ENCODE assay signal across 14 mouse cellular contexts in genomic region chr9:61489983-61490382, GRCm38 (mm10).
"Had no signal": no experiment of that assay in that cellular context is flagged by ENCODE, and none has a peak within 500 bp of the region (broad histone marks: within the 10 kb centered on the region; RNA-seq: fewer than 3 reads in every experiment).

No protein-coding gene starts in this region.

- ATAC-seq: midbrain, embryonic 15.5 days had no signal

- DNase-seq: kidney, adult 18-20 months; kidney, adult 9 months; kidney, postnatal 36 days; left cerebral cortex, postnatal 4 days; liver, embryonic 13.5 days; lung, adult 2 months; lung, postnatal 14 days; lung, postnatal 4 days; right cerebral cortex, postnatal 25 days; spleen, adult 18-20 months; thymus, adult 2 months; thymus, postnatal 14 days; thymus, postnatal 4 days had no signal

- H3K27me3 ChIP-seq: midbrain, embryonic 15.5 days had no signal
